Mouse (Mus musculus): ENCODE results near the gene Foxi2. TPM values are rescaled to one million over a fixed set of nuclear protein-coding genes. Genes with fewer than 3 reads are reported as not detected.

Gene Foxi2
- total and polyA plus RNA-seq, 2 experiments from 2014 or later: not detected

GRCm38 (mm10) chr7:135392949-135393542 is 17.1 kb upstream of the Foxi2 start:
- no peaks in the 10 kb centered on the region for H3K4me1 ChIP-seq (ENCODE audit: insufficient read depth, low read length)
- WGBS: 13% methylated on average over 5 of the region's 5 CpGs
- no peak overlapping the region for H3K9ac ChIP-seq (replicated peaks; ENCODE audit: low read length, poor library complexity, severe bottlenecking)
- peaks cover 5% of the 10 kb centered on the region; the same call in 1 of the 2 replicates for H3K27me3 ChIP-seq (ENCODE audit: insufficient read depth, low read length)
- no peak overlapping the region for H3K4me2 ChIP-seq (ENCODE audit: low read depth, low read length, poor library complexity, severe bottlenecking)
- no peak overlapping the region for H3K4me3 ChIP-seq (ENCODE audit: low read depth, low read length)
- H3K27ac ChIP-seq (ENCODE audit: low read depth, low read length): no peak overlapping the region
- H3K9me3 ChIP-seq (ENCODE audit: low read length): no peaks in the 10 kb centered on the region
- DNase-seq (ENCODE audit: low spot score): no peak
- no peak for TF ChIP-seq CTCF (IDR thresholded peaks at IDR 0.05)
- no peak for ATAC-seq (ENCODE audit: low FRiP score)
- no peaks in the 10 kb centered on the region for H3K36me3 ChIP-seq (ENCODE audit: insufficient read depth, low read length)

GRCm38 (mm10) chr7:135394436-135394835 is 15.7 kb upstream of the Foxi2 start:
- Histone ChIP-seq H3K36me3 (ENCODE audit: insufficient read depth, low read length) (no peaks in the 10 kb centered on the region), H3K9me3 (ENCODE audit: low read length) (no peaks in the 10 kb centered on the region), H3K4me1 (ENCODE audit: insufficient read depth, low read length) (no peaks in the 10 kb centered on the region), H3K9ac (replicated peaks; ENCODE audit: low read length, poor library complexity, severe bottlenecking) (no peak overlapping the region), H3K27ac (ENCODE audit: low read depth, low read length) (no peak overlapping the region), H3K27me3 (ENCODE audit: insufficient read depth, low read length) (peaks cover 5% of the 10 kb centered on the region; the same call in 1 of the 2 replicates), H3K4me2 (ENCODE audit: low read depth, low read length, poor library complexity, severe bottlenecking) (no peak overlapping the region), H3K4me3 (ENCODE audit: low read depth, low read length) (no peak overlapping the region)
- DNase-seq (ENCODE audit: low spot score) (no peak), ATAC-seq (ENCODE audit: low FRiP score) (no peak)
- WGBS: 73% methylated on average over 3 of the region's 3 CpGs
- 0 out of 2 replicates have a peak, but pooled peaks have one; percentile 10 for TF ChIP-seq CTCF (IDR thresholded peaks at IDR 0.05)

GRCm38 (mm10) chr7:135395242-135395641 is 14.9 kb upstream of the Foxi2 start:
- ATAC-seq (ENCODE audit: low FRiP score) (no peak), DNase-seq (ENCODE audit: low spot score) (no peak)
- no peaks in the 10 kb centered on the region for H3K36me3 ChIP-seq (ENCODE audit: insufficient read depth, low read length)
- peaks cover 5% of the 10 kb centered on the region; the same call in 1 of the 2 replicates for H3K27me3 ChIP-seq (ENCODE audit: insufficient read depth, low read length)
- no peaks in the 10 kb centered on the region for H3K9me3 ChIP-seq (ENCODE audit: low read length)
- H3K27ac ChIP-seq (ENCODE audit: low read depth, low read length): no peak overlapping the region
- H3K4me3 ChIP-seq (ENCODE audit: low read depth, low read length): no peak overlapping the region
- no peak overlapping the region for H3K9ac ChIP-seq (replicated peaks; ENCODE audit: low read length, poor library complexity, severe bottlenecking)
- no peak for TF ChIP-seq CTCF (IDR thresholded peaks at IDR 0.05)
- H3K4me2 ChIP-seq (ENCODE audit: low read depth, low read length, poor library complexity, severe bottlenecking): no peak overlapping the region
- no peaks in the 10 kb centered on the region for H3K4me1 ChIP-seq (ENCODE audit: insufficient read depth, low read length)

GRCm38 (mm10) chr7:135397096-135397495 is 13.0 kb upstream of the Foxi2 start:
- Histone ChIP-seq H3K4me2 (ENCODE audit: low read depth, low read length, poor library complexity, severe bottlenecking) (no peak overlapping the region), H3K9ac (replicated peaks; ENCODE audit: low read length, poor library complexity, severe bottlenecking) (no peak overlapping the region), H3K4me3 (ENCODE audit: low read depth, low read length) (no peak overlapping the region), H3K36me3 (ENCODE audit: insufficient read depth, low read length) (no peaks in the 10 kb centered on the region), H3K27me3 (ENCODE audit: insufficient read depth, low read length) (0 out of 2 replicates have a peak, but pooled peaks cover 5% of the 10 kb centered on the region), H3K9me3 (ENCODE audit: low read length) (no peaks in the 10 kb centered on the region), H3K4me1 (ENCODE audit: insufficient read depth, low read length) (no peaks in the 10 kb centered on the region), H3K27ac (ENCODE audit: low read depth, low read length) (no peak overlapping the region)
- no peak for TF ChIP-seq CTCF (IDR thresholded peaks at IDR 0.05)
- 66% methylated on average over 6 of the region's 6 CpGs for WGBS
- no peak for DNase-seq (ENCODE audit: low spot score)
- no peak for ATAC-seq (ENCODE audit: low FRiP score)

GRCm38 (mm10) chr7:135397874-135398273 is 12.2 kb upstream of the Foxi2 start:
- ATAC-seq (ENCODE audit: low FRiP score): no peak
- Histone ChIP-seq H3K9ac (replicated peaks; ENCODE audit: low read length, poor library complexity, severe bottlenecking) (no peak overlapping the region), H3K9me3 (ENCODE audit: low read length) (no peaks in the 10 kb centered on the region), H3K27ac (ENCODE audit: low read depth, low read length) (no peak overlapping the region), H3K27me3 (ENCODE audit: insufficient read depth, low read length) (0 out of 2 replicates have a peak, but pooled peaks cover 5% of the 10 kb centered on the region), H3K4me2 (ENCODE audit: low read depth, low read length, poor library complexity, severe bottlenecking) (no peak overlapping the region), H3K36me3 (ENCODE audit: insufficient read depth, low read length) (no peaks in the 10 kb centered on the region), H3K4me3 (ENCODE audit: low read depth, low read length) (no peak overlapping the region), H3K4me1 (ENCODE audit: insufficient read depth, low read length) (no peaks in the 10 kb centered on the region)
- no peak for TF ChIP-seq CTCF (IDR thresholded peaks at IDR 0.05)
- 59% methylated on average over 5 of the region's 5 CpGs for WGBS
- no peak for DNase-seq (ENCODE audit: low spot score)

- peak; percentile 92 for TF ChIP-seq CTCF (IDR thresholded peaks at IDR 0.05)
- Histone ChIP-seq H3K27me3 (ENCODE audit: insufficient read depth, low read length) (peaks cover 3% of the 10 kb centered on the region; the same call in 1 of the 2 replicates), H3K4me2 (ENCODE audit: low read depth, low read length, poor library complexity, severe bottlenecking) (no peak overlapping the region), H3K36me3 (ENCODE audit: insufficient read depth, low read length) (no peaks in the 10 kb centered on the region), H3K9ac (replicated peaks; ENCODE audit: low read length, poor library complexity, severe bottlenecking) (no peak overlapping the region), H3K9me3 (ENCODE audit: low read length) (no peaks in the 10 kb centered on the region), H3K4me1 (ENCODE audit: insufficient read depth, low read length) (no peaks in the 10 kb centered on the region), H3K27ac (ENCODE audit: low read depth, low read length) (no peak overlapping the region), H3K4me3 (ENCODE audit: low read depth, low read length) (no peak overlapping the region)
- ATAC-seq (ENCODE audit: low FRiP score) (no peak), DNase-seq (ENCODE audit: low spot score) (peak; percentile 91)
- WGBS: 9% methylated on average over 5 of the region's 5 CpGs
Observed at GRCm38 (mm10) chr7:135403416-135403815, 6.7 kb upstream of the Foxi2 start.

All from midbrain, postnatal 0 days (tissue).